Mouse (Mus musculus) liver, embryonic 14.5 days (tissue): ENCODE data around the gene Fign.

ENCODE experiments used
- CTCF ChIP-seq: IDR thresholded peaks from 2 replicates; pipeline ENCODE4 v1.5.1; 2016; ENCODE audit warnings: antibody characterized with exemption, low read depth, control low read depth
- EP300 ChIP-seq: IDR thresholded peaks from 2 replicates; pipeline ENCODE4 v1.6.1; 2016; ENCODE audit warnings: antibody characterized with exemption, low read depth

- TF ChIP-seq CTCF: no peak
- no peak for TF ChIP-seq EP300
Observed at GRCm38 (mm10) chr2:64077846-64078245, 20.0 kb downstream of the Fign start.
